Mouse (Mus musculus) ES-E14 (cell line): ENCODE data around the gene Mast4.

Experiments
- CHD2 ChIP-seq: IDR thresholded peaks from 2 replicates; pipeline ENCODE4 v1.6.1; 2014; ENCODE audit warnings: mild to moderate bottlenecking, low read depth, low read length, inconsistent platforms
- HCFC1 ChIP-seq: IDR thresholded peaks from 2 replicates; pipeline ENCODE4 v1.6.1; 2012; ENCODE audit warnings: low read length, inconsistent platforms, borderline replicate concordance; ENCODE audit not compliant: insufficient read depth
- MAFK ChIP-seq: IDR thresholded peaks from 2 replicates; pipeline ENCODE4 v1.6.1; 2014; ENCODE audit warnings: mild to moderate bottlenecking, low read depth, low read length, inconsistent platforms; ENCODE audit not compliant: insufficient read depth
- ZC3H11A ChIP-seq: IDR thresholded peaks from 2 replicates; pipeline ENCODE4 v1.6.1; 2012; ENCODE audit warnings: low read depth, mild to moderate bottlenecking, inconsistent platforms, low read length, borderline replicate concordance
- ZNF384 ChIP-seq: IDR thresholded peaks from 2 replicates; pipeline ENCODE4 v1.6.1; 2012; ENCODE audit warnings: low read depth, low read length, inconsistent platforms

- TF ChIP-seq CHD2, result no peak
- no peak for TF ChIP-seq ZC3H11A
- TF ChIP-seq HCFC1, result no peak
- TF ChIP-seq ZNF384, result no peak
- TF ChIP-seq MAFK, result no peak
Observed at GRCm38 (mm10) chr13:102889537-102889936, 444.8 kb downstream of the Mast4 start.
